Mouse (Mus musculus) heart, postnatal 4 days (tissue): Measurements from ENCODE around the gene Eif3j1. TPM values are rescaled to one million over a fixed set of nuclear protein-coding genes. Genes with fewer than 3 reads are reported as not detected.
"Not testable (repeated sequence)": the region's sequence is repeated elsewhere in the genome, so short reads cannot be mapped to it uniquely, and the experiment has no call there.

Experiments used
- DNase-seq: peaks from one replicate; pipeline ENCODE4 v3.0.0; 2021
- total RNA-seq, 2 experiments: library from RNA; stranded (reverse); gene quantifications; 2 replicates each; pipeline ENCODE4 v1.2.3; 2021

Eif3j1 gene
- total RNA-seq, result 10 to 100 TPM; 21.1 to 21.9 TPM

DNA sequence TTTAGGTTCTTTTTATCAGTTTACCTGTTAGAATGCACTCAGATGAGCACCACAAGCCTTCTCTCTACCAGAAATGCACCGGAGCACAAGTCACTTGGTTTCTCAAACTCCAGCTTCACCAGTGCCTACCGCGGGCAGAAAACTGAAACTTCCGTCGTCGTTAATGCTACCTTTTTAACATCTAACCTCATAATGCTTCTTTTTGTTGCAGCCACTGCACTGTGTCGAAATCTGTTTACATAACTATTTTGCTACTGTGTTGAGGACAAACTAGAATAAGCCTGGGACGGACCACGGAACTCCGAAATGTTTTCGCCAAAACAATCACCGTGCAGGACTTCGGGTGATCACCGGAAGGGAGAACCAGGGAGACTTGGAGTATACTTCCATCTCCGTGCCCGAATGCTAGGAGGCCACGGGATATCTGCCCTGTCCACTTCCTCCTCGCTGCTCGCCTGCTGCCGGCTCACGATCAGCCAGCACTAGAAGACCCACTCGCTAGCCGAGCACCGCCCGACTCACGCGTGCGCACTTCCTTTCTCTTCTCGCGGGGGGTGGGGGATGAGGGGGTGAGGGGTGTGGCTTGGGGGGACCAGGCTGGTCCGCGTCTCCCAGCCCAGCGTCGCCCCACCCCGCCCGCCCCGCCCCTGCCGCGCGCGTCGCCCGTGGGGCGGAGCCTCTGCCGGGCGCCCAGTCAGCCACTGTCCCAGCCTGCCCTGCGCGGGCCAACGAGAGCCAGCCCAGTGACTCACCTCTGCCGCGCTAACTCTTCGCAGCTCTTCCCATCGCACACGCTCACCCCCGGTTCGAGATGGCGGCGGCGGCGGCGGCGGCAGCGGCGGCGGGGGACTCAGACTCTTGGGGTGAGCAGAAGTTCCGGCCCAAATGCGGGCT lies at the start of gene Eif3j1:
Eif3j1 (plus strand) TSS at position 685 of the 894 bp plus-strand sequence.
- DNase-seq, result peak; percentile 91

DNA sequence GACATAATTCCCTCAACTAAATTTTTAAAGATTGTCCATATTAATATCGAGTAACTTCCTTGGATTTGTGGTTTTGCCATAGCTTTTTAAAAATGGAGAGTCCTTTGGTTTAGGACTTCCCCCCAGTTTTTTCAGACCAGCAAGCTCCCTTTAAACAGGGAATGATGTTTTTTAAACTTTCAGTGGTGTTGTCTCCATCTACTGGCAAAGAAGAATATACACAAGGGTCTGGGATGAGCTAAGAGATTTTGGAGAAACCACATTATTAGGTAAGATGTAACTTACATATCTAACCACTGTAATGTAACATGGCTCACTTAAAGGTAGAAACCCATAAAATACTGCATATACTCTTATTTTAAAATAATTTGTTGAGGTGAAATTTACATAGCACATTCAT lies 32.6 kb upstream of the Eif3j1 start:
- DNase-seq, result no peak

DNA sequence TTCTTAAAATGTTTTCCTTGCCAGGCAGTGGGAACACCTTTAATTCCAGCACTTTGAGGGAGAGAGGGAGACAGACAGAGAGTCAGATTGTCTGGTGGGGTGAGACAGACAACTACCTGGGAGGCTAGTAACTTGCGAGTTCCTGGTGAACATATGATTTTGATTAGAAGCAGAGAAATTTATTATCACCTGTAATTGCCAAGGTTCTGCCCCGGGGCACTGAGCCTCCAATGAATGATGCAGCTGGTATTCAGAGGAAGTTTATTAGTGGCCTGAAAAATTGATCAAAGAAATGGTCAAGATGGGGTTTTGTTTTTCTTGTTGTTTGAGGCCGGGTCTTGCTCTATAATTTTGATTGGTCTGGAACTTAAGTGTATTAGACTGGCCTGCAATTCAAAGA lies 19.5 kb upstream of the Eif3j1 start:
- DNase-seq, result no peak

DNA sequence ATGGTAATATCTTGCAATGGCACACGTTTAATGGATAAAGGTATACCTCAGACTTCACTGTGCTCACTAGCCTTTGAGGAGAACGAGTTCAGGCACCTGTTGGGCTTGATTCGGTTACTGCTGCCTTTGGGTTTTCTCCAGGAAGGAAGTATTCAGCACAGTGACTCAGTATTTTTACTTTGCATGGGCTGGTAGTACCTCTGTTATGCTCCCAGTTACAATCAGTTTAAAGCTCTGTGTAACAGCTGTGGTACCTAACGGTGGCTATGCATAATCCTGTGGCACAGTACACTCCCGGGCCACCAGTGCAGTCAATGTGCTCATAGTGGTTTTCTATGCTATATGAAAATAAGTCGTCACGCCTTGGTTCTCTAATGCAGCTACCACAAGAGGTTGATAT lies 16.9 kb upstream of the Eif3j1 start:
- no peak for DNase-seq

DNA sequence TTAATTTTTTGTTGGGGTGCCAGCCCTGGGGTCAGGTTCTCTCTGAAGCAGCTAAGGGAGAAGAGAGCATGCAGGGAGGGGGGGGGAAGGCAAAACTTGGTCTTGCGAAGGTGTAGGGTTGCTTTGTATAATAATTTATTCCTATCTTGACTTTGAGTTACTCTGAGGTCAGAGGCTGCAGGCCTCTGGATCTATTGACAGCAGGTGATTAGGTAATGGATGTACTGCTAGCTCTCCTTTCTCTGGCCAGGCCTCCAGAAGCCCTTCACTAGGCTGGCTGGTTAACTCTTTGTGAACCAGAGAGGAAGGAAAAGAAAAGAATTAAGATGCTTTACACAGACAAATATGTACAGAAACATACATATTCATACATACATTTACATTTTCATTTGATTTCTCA lies 9.6 kb upstream of the Eif3j1 start:
- DNase-seq, result no peak

DNA sequence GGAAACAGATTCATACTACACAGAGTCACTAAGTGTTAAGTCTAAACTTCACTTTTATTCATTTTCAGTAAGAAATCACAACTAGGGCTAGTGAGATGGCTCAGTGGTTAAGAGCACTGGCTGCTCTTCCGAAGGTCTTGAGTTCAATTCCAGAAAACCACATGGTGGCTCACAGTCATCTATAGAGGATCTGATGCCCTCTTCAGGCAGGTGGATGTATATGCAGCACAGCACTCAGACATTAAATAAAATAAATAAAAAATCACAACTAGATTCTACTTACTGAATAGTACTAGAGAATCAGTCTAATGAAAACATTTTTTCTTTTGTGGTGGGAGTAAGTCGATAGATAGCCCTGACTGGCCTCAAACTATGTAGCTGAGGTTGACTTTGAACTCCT lies 6.1 kb upstream of the Eif3j1 start:
- no peak for DNase-seq

DNA sequence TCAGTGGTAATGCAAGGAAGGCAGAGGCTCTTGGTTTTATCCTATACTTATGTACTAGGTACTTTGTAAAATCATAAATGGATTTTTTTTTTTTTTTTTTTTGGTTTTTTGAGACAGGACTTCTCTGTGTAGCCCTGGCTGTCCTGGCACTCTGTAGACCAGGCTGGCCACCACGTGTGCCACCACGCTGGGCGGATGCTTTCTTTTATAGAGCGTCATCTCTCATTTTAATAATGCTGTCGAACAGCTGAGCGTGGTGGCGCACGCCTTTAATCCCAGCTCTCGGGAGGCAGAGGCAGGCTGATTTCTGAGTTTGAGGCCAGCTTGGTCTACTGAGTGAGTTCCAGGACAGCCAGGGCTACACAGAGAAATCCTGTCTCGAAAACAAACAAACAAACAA lies 1.3 kb upstream of the Eif3j1 start:
- not testable (repeated sequence) for DNase-seq

DNA sequence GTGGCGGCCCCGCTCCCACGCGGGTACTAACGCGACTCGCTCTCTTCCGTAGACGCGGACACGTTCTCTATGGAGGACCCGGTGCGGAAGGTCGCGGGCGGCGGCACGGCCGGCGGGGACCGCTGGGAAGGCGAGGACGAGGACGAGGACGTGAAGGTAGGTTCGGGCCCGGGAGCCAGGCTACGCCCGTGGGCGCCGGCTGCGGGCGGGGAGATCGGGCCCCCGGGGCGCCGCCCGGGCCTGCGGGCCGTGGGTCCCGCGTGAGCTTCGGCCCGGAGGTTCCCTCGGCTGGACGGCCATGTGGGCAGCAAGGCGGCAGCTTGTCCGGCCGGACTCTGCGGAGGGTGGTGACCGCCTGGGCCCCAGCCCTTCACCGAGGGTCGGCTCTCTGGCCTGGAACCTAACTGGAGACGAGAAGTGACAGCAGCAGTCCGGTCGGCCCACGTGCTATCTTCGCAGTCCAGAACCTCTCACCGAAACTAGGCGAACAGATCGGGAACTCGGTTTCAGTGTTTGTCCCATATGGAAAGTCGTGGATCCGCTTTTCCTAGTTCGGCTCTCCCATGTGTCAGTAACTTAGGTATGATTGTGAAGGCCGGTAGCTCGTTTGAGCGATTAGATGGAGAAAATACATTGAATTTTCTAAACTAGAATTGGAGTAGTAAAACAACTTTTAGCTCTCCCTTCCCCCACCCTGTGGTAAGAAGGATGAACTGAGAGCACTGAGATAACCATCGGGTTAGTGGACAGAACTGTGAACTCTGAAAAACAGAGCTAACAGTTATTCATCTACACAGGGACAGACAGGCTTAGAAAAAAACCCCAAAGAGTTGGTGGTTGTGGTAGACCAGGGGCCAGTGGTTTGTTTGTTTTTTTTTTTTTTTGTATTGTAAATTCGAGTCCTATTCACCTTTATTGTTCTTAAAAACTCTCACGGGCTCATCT lies 682 bp downstream of the Eif3j1 start:
- peak; percentile 55 for DNase-seq

DNA sequence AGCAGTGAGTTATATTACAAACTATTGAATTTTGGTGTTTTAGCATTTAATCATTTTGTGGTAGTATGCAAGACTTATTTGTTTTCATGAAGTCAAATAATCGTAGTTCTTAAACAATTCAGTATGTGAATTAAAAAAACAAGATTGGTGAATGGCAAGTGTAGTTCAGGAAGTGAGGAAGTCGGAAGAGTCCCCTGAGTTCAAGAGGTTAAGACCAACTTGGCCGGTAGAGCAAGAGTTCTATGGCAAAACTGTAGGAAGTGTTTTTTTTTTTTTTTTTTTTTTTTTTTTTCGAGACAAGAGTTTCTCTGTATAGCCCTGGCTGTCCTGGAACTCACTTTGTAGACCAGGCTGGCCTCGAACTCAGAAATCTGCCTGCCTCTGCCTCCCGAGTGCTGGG lies 3.6 kb downstream of the Eif3j1 start:
- no peak for DNase-seq

DNA sequence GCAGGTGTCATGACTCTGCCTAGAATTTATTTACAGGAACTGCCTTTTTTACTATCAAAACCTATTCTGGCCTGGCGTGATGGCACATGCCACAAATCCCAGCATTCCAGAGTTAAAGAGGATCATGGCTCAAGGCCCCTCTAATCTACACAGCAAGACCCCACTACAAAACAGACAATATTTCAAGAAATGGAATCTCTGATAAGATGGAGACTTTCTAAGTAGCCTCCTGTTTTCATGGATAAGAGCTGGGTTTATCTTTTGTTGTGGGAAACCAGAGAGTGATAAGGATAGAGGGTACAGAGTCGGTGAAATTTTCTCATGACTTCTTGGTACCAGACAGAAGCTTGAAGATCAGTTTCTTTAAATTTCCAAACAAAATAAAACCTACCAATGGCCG lies 7.7 kb downstream of the Eif3j1 start:
- no peak for DNase-seq

DNA sequence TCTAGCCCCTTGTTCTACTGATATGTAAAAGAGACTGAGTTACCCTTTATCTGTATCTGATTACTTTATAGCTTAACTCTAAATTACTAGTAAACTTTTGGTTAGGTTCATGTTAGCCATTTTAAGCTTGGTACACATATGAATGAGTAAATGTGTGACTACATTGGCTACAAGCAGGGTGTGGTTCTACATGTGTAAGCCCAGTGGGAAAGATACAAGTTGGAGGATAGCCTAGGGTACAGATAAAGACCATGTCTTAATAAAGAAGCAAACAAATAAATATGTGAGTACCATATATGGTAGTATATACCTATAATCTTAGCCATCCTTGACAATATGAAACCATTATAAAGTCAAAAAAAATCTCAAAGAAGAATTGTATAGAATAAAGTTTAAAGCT lies 15.6 kb downstream of the Eif3j1 start:
- no peak for DNase-seq

DNA sequence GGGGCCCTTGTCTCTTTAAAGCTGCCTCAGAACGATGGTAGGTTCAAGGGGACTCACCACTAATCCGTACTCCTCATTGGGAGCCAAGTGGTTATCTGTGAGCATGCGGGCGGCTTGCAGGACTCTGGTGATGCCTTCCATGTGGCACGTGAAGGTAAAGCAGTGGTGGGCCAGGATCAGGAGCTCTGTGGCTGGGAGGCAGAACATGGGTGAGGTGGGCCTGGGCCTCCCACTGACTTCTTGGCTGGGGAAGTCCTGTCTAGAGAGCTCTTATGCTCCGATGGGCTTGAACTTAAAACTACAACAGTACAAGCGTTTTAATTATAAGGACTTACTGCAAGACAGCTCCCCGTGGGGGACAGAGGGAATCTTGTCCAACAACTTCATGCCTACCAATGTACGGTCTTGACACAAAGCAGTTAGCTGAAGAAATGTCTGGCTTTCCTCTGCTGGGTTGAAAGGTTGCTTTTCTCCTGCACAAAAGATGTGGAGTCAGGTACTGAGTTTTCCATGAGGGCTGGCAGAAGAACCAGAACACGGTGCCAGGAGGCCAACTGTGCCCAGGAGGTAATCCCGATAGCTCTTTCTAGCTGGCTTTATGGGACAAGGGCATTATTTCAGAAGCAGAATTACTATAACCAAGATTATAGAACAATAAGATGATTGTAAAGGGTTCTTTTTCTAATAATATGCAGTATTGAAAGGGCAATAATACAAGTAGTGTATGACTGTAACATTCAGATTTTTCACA lies 31.2 kb downstream of the Eif3j1 start:
- DNase-seq, result no peak

DNA sequence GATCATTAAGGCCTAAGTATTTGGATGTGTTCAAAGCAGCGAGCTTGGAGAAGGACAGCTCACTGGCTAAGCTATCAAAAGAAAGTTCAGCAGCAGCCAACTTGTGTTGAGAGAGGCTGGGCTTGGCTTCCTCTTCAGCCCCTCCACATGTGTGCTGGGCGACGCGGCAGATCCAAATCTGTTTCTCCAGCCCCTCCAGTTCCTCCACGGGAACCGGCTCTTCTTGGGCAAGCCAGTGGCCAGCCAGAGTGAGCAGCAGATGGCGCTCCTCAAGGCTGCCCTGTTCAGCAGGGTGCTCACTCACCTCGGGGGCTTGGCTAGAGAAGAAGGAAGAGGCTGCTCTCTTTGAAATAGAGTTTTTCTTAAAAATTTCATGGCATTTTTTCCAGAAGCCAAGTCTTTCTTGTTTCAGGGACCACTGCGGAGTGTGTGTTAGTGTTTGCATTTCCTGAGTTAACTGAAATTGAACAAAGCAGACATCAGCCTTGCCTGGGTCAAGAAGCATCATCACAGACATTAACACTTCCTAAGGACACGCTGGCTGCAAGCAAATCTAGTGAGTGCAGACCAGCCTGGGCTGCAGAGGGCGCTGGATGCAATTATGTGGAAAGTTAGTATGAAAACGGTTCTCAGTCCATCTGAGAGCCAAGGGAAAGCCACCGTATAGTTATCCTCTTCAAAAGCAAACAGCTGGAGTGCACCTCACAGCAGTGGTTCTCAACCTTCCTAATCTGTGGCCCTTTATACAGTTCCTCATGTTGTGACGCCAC lies 37.0 kb downstream of the Eif3j1 start:
- peak; percentile 35 for DNase-seq

DNA sequence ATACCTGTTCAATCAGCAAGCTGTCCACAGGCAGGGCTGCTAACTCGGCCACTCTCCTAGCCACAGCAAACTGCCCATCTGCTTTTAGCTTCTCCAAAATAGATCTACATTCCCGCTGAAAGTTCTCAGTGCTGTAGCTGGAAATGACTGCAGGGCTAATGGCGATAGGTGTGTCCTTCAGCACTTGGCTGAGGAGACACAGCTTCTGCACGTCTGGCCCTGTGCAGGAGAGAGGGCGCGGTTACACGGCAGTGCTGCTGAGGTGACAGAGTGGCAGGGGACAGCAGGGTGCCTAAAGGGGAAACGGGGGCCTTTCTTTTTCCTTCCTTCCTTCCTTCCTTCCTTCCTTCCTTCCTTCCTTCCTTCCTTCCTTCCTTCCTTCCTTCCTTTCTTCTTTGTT lies 37.9 kb downstream of the Eif3j1 start:
- DNase-seq, result peak; percentile 23

DNA sequence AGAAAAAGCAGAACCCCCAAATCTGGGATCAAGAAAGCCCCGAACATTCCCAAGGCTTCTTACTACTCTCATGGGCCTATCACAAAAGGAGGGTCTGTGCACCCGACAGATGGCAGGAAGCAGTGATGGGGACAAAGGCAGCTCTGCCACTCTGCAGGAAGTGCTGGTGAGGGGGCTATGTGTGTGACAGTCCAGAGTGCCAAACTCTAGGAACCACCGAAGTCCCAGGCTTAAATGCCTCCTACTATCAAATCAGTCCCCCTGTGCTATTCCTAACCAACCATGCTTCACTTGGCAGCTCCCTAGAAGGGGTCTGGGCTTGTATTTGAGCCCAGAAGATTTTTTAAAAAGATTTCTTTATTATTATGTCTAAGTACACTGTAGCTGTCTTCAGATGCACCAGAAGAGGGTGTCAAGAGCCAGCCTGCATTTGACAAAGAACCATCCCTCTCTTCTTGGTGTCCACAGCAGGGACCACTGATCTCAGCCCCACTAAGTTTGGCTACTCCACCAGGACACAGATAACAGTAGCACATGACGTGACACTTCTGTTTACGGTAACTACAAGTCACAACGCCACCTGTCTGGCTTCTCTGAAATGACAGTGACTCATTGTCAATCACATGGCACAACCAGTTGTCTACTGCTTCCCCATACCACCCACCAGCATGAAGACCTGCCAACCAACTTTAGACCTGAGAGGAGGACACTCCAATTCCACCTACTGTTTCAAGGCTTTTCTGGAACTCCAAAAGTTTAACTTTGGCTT lies 41.0 kb downstream of the Eif3j1 start:
- DNase-seq, result no peak

DNA sequence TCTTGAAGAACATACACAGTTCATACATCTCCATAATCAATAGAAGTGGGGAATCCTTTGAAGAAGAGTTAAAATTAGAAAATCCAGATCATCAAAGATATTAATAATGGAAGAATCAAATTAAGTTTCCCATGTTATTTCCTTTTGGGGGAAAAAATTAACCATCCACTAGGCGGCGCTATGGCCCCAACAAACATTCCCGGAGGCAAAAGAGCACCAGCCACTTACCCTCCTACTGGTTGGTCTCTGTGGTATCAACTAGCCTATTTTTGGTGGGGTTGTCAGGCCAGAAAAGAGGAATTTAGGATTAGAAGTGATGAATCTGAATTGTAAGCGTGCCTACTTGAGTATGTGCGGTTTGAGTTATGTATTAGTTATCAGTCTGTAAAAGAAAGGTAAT lies 41.6 kb downstream of the Eif3j1 start:
- peak; percentile 78 for DNase-seq

DNA sequence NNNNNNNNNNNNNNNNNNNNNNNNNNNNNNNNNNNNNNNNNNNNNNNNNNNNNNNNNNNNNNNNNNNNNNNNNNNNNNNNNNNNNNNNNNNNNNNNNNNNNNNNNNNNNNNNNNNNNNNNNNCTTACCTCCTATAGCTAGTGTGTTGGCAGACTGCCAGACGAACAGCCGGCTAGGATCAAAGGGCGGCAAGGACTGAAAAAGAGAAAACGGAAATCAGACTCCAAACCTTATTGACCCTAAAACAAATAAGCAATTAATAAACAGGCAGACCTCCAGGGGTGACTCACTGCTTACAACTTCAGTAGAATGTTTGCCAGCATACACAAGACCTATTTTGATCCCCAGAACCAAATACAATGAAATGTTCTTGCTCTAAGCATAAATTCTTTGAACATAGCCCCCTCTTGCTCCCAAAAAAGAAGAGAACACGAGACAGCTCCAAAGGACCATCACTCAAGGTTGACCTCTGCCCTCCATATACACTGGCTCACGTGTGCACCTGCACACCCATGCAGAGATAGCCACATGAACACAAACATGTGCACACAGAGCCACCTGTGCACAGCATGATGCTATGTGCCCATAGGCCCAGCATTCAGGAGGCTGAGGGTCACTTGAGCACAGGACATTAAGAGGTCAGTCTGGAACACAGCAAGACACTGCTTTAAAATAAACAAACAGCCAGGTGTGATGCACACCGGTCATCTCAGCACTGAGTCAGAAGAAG lies 53.5 kb downstream of the Eif3j1 start:
- DNase-seq, result peak; percentile 16

DNA sequence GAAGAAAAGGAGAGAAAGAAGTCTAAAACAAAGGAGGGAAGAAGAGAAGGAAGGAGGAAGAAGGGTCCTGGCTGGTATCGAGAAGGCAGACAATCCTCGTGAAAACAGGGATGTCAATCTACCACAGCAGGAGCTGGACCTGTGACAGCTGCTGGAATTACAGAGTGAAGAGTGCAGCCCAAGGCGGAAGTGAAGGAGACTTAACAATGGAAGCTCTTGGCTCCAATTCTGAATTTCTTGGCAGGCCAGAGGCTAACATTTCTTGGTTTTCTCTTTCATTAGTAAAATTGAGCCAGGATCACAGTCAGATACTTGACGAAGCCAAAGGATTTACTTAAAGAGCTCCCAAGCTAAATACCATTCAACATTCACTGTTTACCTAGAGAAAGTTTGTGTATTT lies 58.1 kb downstream of the Eif3j1 start:
- peak; percentile 58 for DNase-seq

DNA sequence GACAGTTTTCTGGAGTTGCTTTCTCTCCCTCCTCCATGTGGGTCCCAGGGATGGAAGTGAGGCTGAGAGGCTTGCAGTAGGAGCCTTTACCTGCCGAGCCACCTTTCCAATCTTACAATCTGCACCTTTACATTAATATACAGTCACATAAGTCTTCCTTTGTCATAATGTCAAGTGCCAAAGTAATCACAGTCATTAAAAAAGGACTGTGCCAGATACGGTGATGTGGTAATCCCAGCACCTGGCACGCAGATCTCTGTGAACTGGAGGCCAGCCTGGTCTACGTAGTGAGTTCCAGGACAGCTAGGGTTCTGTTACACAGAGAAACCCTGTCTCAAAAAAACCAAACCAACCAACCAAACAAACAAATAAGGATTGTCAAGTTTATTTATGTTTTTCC lies 65.5 kb downstream of the Eif3j1 start:
- no peak for DNase-seq

DNA sequence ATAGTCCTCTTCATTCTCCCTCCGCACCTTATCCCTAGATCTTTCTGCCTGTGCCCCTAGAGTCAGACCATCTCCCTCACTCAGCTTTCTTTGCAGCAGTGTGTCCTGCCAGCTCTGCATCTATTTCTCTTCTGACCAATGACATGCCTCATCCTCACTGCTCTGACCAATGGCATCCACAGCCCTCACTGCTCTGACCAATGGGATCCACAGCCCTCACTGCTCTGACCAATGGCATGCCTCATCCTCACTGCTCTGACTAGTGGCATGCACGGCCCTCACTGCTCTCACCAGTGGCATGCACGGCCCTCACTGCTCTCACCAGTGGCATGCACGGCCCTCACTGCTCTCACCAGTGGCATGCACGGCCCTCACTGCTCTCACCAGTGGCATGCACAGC lies 69.3 kb downstream of the Eif3j1 start:
- DNase-seq, result not testable (repeated sequence)
